Comparison of ENCODE assay signal across 22 mouse cellular contexts in genomic region chr14:35502324-35502723, GRCm38 (mm10).
DNase-seq lines count a peak whose midpoint lies in the region; ATAC-seq and TF ChIP-seq lines count a peak whose summit lies in the region.
"Had no signal": no experiment of that assay in that cellular context is flagged by ENCODE, and none has a peak within 500 bp of the region (broad histone marks: within the 10 kb centered on the region; RNA-seq: fewer than 3 reads in every experiment).

No protein-coding gene starts in this region.

- no peaks in the 10 kb centered on the region for H3K4me1 ChIP-seq in midbrain, postnatal 0 days (ENCODE audit: insufficient read depth, low read length)
- no peaks in the 10 kb centered on the region for H3K4me1 ChIP-seq in midbrain, embryonic 11.5 days (ENCODE audit: control insufficient read depth, insufficient read depth, low read length)
- H3K4me1 ChIP-seq: embryonic facial prominence, embryonic 13.5 days; heart, embryonic 13.5 days; hindbrain, embryonic 12.5 days had no signal

- DNase-seq in cerebellum, postnatal 14 days = peak; percentile 16 to 40
- no peak for DNase-seq in cerebellum, adult 8-10 months
- DNase-seq in heart, adult 18-20 months = peak; percentile 4 to 6
- no peak for DNase-seq in heart, postnatal 25 days (ENCODE audit: low spot score)
- DNase-seq in midbrain, postnatal 0 days (ENCODE audit: low spot score) = peak; percentile 15
- no peak for DNase-seq in midbrain, embryonic 11.5 days (ENCODE audit: low spot score, missing footprints)
- DNase-seq in ovary, postnatal 10 days (ENCODE audit: low spot score) = peak; percentile 6
- DNase-seq: adrenal gland, adult 2 months; adrenal gland, postnatal 25 days; cerebellum, adult 18-20 months; gastrocnemius, adult 2 months; gastrocnemius, postnatal 25 days; heart, postnatal 4 days had no signal

- H3K9ac ChIP-seq in midbrain, postnatal 0 days (replicated peaks; ENCODE audit: low read length, poor library complexity, severe bottlenecking) = no peak overlapping the region
- no peak overlapping the region for H3K9ac ChIP-seq in midbrain, embryonic 11.5 days (ENCODE audit: low read length)
- H3K9ac ChIP-seq: embryonic facial prominence, embryonic 13.5 days; heart, embryonic 13.5 days; hindbrain, embryonic 12.5 days had no signal

- H3K9me3 ChIP-seq in midbrain, postnatal 0 days (ENCODE audit: low read length) = no peaks in the 10 kb centered on the region
- H3K9me3 ChIP-seq in midbrain, embryonic 11.5 days (ENCODE audit: control insufficient read depth, low read length) = no peaks in the 10 kb centered on the region
- H3K9me3 ChIP-seq: embryonic facial prominence, embryonic 13.5 days; heart, embryonic 13.5 days; hindbrain, embryonic 12.5 days had no signal

- H3K4me2 ChIP-seq in midbrain, postnatal 0 days (ENCODE audit: low read depth, low read length, poor library complexity, severe bottlenecking) = no peak overlapping the region
- H3K4me2 ChIP-seq in midbrain, embryonic 11.5 days = no peak overlapping the region
- H3K4me2 ChIP-seq: embryonic facial prominence, embryonic 13.5 days; heart, embryonic 13.5 days; hindbrain, embryonic 12.5 days had no signal

- intact Hi-C loops in heart, postnatal 25 days (cut with DNase I) = no loop called here

- H3K27me3 ChIP-seq in midbrain, postnatal 0 days (ENCODE audit: insufficient read depth, low read length) = no peaks in the 10 kb centered on the region
- no peaks in the 10 kb centered on the region for H3K27me3 ChIP-seq in midbrain, embryonic 11.5 days (ENCODE audit: control insufficient read depth, insufficient read depth, low read length)
- H3K27me3 ChIP-seq: embryonic facial prominence, embryonic 13.5 days; heart, embryonic 13.5 days; hindbrain, embryonic 12.5 days; Patski had no signal

- WGBS in midbrain, postnatal 0 days = 48% methylated on average over 5 of the region's 5 CpGs
- 62% methylated on average over 4 of the region's 5 CpGs for WGBS in midbrain, embryonic 11.5 days

- TF ChIP-seq CTCF in midbrain, postnatal 0 days (IDR thresholded peaks at IDR 0.05) = no peak

- ATAC-seq in midbrain, postnatal 0 days (ENCODE audit: low FRiP score) = no peak
- ATAC-seq in midbrain, embryonic 11.5 days (ENCODE audit: low FRiP score) = no peak
- ATAC-seq in activated CD4-positive, CD25-positive, alpha-beta regulatory T cell, adult 4 months = no peak
- ATAC-seq: forebrain, embryonic 14.5 days; hindbrain, embryonic 16.5 days; inflammation-experienced regulatory T-cells, adult 6 months; intestine, postnatal 0 days; Patski had no signal

- H3K4me3 ChIP-seq in midbrain, postnatal 0 days (ENCODE audit: low read depth, low read length) = no peak overlapping the region
- H3K4me3 ChIP-seq in midbrain, embryonic 11.5 days (ENCODE audit: low read depth, low read length) = no peak overlapping the region
- H3K4me3 ChIP-seq: embryonic facial prominence, embryonic 13.5 days; gastrocnemius, adult 2 months; heart, embryonic 13.5 days; hindbrain, embryonic 12.5 days had no signal

- no peak overlapping the region for H3K27ac ChIP-seq in midbrain, postnatal 0 days (ENCODE audit: low read depth, low read length)
- no peak overlapping the region for H3K27ac ChIP-seq in midbrain, embryonic 11.5 days (ENCODE audit: low read depth, low read length)
- H3K27ac ChIP-seq: embryonic facial prominence, embryonic 13.5 days; gastrocnemius, adult 2 months; heart, embryonic 13.5 days; hindbrain, embryonic 12.5 days had no signal

- no peaks in the 10 kb centered on the region for H3K36me3 ChIP-seq in midbrain, postnatal 0 days (ENCODE audit: insufficient read depth, low read length)
- no peaks in the 10 kb centered on the region for H3K36me3 ChIP-seq in midbrain, embryonic 11.5 days (ENCODE audit: control insufficient read depth, insufficient read depth, low read length)
- H3K36me3 ChIP-seq: embryonic facial prominence, embryonic 13.5 days; heart, embryonic 13.5 days; hindbrain, embryonic 12.5 days had no signal

Comparison
In these comparisons a context has a peak if more than half of its experiments do, and no peak if none do; other contexts are left out.
1. DNase-seq: peak in cerebellum, postnatal 14 days (2 of 2), heart, adult 18-20 months (2 of 2), midbrain, postnatal 0 days (single experiment) and ovary, postnatal 10 days (single experiment); none in cerebellum, adult 8-10 months (single experiment), heart, postnatal 25 days (single experiment) and midbrain, embryonic 11.5 days (single experiment).